Mouse (Mus musculus) cerebellum, adult 11 months (tissue): ENCODE data around the gene Sdcbp2.

Source experiments
- DNase-seq: peaks from one replicate; pipeline ENCODE4 v3.0.0; 2022

Sdcbp2 gene

DNA sequence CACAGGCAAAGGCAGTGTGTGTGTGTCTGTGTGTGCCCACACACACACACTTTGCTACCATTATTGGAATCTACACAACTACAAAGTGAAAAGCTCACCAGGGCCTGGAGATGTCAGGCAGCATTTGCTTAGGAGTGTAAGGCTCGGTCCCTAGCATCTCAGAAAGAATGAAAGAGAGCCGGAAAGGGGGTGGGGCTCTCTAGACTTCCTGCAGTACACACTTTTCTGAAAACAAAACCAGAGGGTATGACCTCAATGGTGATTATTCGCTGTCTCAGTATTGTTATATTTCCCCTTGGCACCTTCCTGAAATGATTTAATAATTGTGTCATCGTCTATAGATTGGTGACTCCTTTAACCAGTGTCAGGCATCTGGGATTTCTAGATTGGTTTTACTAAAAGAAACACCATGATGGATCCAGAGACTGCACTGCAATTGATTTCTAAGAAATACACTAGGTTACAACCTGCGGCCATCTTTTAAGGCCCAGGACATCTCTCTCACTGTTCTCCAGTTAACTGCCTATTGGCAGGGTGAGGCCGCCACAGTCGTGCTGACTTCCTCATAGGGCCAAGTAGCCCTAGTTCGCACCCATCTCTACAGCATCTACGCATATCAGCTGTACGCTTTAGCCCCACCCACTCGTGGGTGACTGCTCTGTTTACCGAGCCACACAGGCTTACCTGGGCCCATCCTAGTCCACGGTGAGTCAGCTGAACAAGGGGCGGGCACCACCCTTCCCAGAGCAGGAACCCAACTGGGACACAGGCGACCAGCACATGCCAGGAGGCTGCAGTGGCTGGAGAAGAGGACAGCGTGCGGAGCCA lies at the start of gene Sdcbp2:
Sdcbp2 (plus strand) TSS at position 750 of the 828 bp plus-strand sequence.
- no peak for DNase-seq

DNA sequence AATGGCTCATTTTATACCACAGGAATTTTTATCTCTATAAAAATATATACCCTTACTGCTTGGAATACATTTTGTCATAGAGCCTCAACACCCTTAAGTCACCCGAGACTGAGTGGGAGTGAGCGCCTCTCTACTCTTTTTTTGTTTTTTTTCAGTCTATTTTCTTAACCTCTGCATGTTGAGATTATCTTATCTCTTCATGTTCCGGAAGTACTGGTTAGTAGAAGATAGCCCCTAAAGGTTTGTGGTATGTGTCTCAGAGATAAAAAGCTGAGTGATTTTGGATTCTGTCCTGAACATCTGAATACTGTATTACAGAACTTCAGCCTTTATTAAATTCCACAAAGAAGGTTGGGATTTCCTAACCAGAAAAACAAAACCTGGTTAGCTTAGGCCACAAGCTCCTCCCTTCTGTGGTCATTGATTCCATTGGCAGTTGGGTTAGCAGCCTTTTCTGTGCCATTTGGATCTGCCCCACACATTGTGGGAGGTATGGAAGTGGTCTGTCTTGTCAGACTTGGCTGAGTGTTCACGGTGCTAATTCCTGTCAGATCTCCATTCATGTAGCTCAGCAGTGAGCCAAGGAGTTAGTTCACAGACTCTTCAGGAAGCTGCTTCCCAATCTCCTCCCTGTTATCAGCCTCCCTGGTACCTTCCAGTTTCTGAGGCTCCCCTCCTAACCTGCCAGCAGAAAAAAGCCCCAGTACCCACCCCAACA lies 47.9 kb upstream of the Sdcbp2 start:
- no peak for DNase-seq

GRCm38 (mm10) chr2:151525520-151525919 lies 46.9 kb upstream of the Sdcbp2 start:
- no peak for DNase-seq

- DNase-seq = no peak
Measured at GRCm38 (mm10) chr2:151528066-151528465, 44.4 kb upstream of the Sdcbp2 start.

DNA sequence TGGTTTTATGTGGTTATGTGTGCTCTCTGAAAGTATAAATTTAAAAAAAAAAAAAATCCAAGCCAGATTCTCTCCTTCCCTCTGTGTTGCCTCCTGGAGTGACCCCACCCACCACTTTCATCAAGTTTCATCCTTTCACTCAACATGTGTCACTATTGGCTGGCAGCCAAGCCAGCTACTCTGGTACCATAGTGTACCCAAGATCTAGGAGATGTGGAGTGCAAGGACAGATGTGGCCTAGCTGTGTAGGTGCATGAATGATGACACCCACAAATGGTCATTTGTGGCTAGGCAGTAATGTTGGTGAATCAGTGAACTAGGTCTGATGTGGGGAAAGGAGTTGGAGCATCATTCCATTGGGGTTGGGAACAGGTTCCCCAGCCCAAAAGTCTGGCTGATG lies 43.3 kb upstream of the Sdcbp2 start:
- DNase-seq = no peak

- DNase-seq = no peak
Measured at GRCm38 (mm10) chr2:151530378-151531230, 41.8 kb upstream of the Sdcbp2 start.

- no peak for DNase-seq
Measured at GRCm38 (mm10) chr2:151533632-151534031, 38.8 kb upstream of the Sdcbp2 start.

DNA sequence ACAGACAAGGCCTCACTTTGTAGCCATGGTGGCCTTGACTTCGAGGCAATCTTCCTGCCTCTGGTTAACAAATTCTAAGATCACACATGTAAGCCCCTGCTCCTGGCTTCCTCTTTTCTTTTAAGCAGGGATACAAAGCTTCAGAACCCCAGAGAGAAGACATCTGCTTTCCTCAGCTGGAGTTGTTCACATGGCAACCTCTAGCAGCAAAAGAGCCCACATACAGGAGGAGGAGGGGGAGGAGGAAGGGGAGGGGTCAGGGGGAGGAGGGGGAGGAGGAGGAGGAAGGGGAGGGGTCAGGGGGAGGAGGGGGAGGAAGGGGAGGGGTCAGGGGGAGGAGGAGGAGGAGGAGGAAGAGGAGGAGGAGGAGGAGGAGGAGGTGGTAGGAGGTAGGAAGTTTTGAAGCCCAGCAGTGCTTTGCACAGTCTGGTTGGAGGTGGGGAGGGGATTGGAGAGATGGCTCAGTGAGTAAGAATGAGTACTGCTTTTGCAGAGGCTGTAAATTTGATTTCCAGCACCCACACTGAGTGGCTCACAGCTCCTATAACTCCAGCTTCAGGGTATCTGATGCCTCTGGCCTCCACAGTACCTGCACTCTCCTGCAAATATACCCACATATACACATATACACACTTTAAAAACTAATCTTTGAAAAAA lies 36.3 kb upstream of the Sdcbp2 start:
- no peak for DNase-seq

DNA sequence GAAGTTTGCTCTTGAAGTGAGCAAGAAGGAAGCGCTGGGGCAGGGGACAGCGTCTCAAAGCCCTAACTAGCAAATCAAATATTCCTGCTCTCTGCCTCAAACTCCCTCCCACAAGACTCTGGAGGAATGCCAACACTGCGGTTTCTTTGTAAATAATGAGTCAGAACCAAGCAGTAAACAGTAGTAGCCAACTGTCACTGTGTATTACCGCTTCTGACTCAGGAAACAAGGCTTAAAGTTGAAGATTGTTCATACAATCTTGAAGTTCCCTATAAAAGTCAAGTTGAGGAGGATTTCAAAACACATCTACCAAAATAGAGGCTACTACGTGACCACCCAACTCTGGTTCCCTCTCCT lies 35.8 kb upstream of the Sdcbp2 start:
- no peak for DNase-seq

- DNase-seq = no peak
Measured at GRCm38 (mm10) chr2:151538646-151539045, 33.8 kb upstream of the Sdcbp2 start.

DNA sequence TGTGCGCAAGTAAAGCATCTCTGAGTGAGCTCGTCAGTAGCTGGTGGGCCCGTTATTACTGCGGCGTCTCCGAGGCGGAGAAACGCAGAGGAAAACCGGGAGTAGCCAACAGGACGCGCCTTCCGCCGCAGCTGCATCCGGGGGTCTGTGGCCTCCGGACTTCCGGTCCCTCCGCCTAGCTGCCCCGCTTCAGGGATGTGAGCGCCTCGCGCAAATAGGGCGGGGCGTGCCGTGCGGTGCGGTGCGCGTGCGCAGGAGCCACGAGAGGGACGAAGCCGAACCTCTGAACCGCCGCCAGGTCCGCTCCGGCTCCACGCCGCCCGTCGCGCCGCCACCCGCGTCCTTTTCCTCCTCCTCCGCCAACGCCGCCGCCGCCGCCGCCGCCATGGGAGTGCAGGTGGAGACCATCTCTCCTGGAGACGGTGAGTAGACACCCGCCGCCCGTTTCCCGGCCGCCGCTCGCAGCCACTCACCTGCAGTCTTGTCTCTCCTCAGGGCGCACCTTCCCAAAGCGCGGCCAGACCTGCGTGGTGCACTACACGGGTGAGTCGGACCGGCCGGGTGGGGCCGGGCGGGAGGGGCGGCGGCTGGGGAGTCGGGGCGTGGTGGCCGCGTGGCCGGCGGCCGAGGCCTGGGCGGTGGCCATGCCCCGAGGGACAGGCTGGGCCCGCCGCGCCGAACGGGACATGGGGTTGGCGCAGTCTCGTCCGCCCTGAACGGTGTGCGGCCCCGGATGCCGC lies 29.9 kb upstream of the Sdcbp2 start, which contains the start of gene Fkbp1a:
Fkbp1a (plus strand) TSS at position 161 of the 740 bp plus-strand sequence.
- DNase-seq = peak; percentile 98

- DNase-seq = peak; percentile 25
Measured at GRCm38 (mm10) chr2:151543063-151543895, 29.1 kb upstream of the Sdcbp2 start.

DNA sequence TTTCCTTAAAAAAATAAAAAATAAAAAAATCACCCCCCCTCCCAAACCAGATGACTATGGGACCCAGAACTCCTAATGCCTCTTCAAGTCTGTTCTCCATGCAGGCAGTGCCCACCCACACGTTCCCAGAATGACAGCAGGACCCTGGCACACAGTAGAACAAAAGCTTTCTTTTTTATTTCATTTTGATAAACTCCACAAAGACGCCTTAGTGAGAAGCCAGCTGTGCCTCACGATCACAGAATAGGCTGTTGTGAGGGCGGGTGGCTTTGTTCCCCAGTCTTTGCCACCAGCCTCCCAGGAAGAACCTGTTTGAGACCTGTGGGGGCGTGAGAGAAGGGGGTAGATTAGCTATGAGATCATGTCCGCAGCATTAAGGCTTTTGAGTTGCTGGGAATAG lies 27.7 kb upstream of the Sdcbp2 start:
- no peak for DNase-seq

DNA sequence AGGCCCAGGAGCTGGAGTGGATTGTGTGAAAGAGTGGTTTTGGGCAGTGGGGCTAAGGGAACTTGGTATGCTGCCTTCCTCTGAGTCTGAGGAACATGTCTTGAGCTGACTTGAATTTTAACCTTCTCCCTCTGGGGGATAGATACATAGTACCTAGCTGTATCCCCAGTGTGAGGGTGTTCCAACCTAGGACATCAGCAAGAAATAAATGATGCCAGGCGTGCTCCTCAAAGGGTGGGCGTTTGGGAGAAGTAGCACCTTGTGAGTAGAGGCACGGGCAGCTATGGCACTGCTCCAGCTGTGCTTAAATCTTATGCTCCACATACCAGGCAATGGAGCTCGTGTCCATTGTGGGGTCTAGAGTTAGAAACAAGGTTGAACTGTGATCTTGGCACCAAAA lies 25.9 kb upstream of the Sdcbp2 start:
- DNase-seq = no peak

DNA sequence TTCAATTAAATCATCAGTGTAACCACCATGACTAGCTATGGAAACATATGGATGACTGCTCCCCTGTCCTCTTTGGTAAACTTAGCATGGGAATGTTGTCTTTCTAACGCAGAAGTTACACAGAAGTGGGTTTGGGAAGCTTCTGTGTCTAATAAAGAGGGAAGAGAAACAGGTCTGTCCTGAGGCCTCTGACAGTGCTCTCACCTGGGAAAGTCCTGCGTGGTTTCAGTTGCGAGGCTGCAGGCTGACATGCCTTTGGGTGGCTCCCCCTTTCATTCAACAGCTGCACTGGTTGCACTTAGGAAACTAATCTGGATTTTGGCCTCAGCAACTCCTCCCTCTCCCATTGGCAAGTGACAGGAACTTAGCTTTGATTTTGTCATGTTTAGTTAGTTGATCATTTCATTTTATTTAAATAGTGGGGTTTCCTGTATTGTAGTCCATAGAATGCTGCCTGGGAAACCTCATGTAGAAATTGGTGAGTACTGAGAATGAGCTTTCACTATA lies 22.8 kb upstream of the Sdcbp2 start:
- no peak for DNase-seq

- DNase-seq = no peak
Measured at GRCm38 (mm10) chr2:151562930-151563921, 9.2 kb upstream of the Sdcbp2 start.

DNA sequence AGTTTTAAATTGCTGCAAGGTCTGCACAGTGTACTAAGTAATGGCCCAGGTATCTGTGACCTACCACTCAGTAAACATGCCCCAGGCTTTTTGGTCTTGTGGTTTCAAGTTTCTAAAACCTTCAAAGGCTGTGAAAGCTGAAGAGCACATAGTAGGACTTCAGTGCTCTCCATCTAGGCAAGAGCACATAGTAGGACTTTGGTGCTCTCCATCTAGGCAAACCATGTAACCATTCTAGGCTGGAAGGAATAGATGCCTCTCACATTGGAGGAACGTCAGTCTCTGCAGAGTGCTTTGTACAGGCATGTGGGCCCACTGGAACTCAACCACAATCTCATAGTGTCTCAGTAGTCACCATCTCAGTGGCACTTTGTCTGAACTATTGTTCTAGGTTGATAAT lies 8.4 kb upstream of the Sdcbp2 start:
- DNase-seq = no peak

- DNase-seq = no peak
Measured at GRCm38 (mm10) chr2:151564986-151565385, 7.4 kb upstream of the Sdcbp2 start.

- no peak for DNase-seq
Measured at GRCm38 (mm10) chr2:151566856-151567255, 5.6 kb upstream of the Sdcbp2 start.

- no peak for DNase-seq
Measured at GRCm38 (mm10) chr2:151569452-151569851, 3.0 kb upstream of the Sdcbp2 start.
